Mouse (Mus musculus) embryonic facial prominence, embryonic 11.5 days (tissue): ENCODE measurements around the gene Lrch3. TPM values are rescaled to one million over a fixed set of nuclear protein-coding genes. Genes with fewer than 3 reads are reported as not detected.

Experiments
- ATAC-seq: fragments of 200-750 bp; cut with Nextera tagmentation; replicated peaks from 2 replicates; pipeline ENCODE4 v1.8.0; 2017; ENCODE audit warnings: low read depth; ENCODE audit not compliant: insufficient number of reproducible peaks, low FRiP score, low TSS enrichment
- DNase-seq: peaks from one replicate; pipeline ENCODE4 v3.0.0-alpha.2; 2015; ENCODE audit warnings: low spot score
- H3K27ac ChIP-seq: fragments of 300-500 bp; sonication (generic); replicated peaks from 2 replicates; pipeline ENCODE4 v1.5.1; 2014; ENCODE audit warnings: mild to moderate bottlenecking, low read depth, low read length, control low read depth
- H3K27me3 ChIP-seq: fragments of 300-500 bp; sonication (generic); 2 replicates; pipeline ENCODE4 v1.6.1; 2014; ENCODE audit warnings: mild to moderate bottlenecking, low read length, moderate library complexity, mixed read lengths; ENCODE audit not compliant: control insufficient read depth, insufficient read depth
- H3K36me3 ChIP-seq: fragments of 300-500 bp; sonication (generic); replicated peaks from 2 replicates; pipeline ENCODE4 v1.6.1; 2014; ENCODE audit warnings: low read depth, mild to moderate bottlenecking, low read length, moderate library complexity, mixed read lengths; ENCODE audit not compliant: control insufficient read depth, insufficient read depth
- H3K4me1 ChIP-seq: fragments of 300-500 bp; sonication (generic); 2 replicates; pipeline ENCODE4 v1.6.1; 2014; ENCODE audit warnings: low read length, mixed read lengths; ENCODE audit not compliant: control insufficient read depth, insufficient read depth
- H3K4me2 ChIP-seq: fragments of 300-500 bp; sonication (generic); 2 replicates; pipeline ENCODE4 v1.6.1; 2014; ENCODE audit warnings: low read depth, mild to moderate bottlenecking, control low read depth, low read length, moderate library complexity
- H3K4me3 ChIP-seq: fragments of 300-500 bp; sonication (generic); 2 replicates; pipeline ENCODE4 v1.5.1; 2014; ENCODE audit warnings: low read depth, low read length, control low read depth
- H3K9ac ChIP-seq: fragments of 300-500 bp; sonication (generic); replicated peaks from 2 replicates; pipeline ENCODE4 v1.6.1; 2014; ENCODE audit warnings: mild to moderate bottlenecking, control low read depth, low read length
- H3K9me3 ChIP-seq: fragments of 300-500 bp; sonication (generic); replicated peaks from 2 replicates; pipeline ENCODE4 v1.6.1; 2016; ENCODE audit warnings: mild to moderate bottlenecking, low read length, inconsistent platforms, mixed read lengths; ENCODE audit not compliant: control insufficient read depth
- WGBS: fragments of 180-500 bp; shearing (Covaris S2); extraction: QIAGEN DNeasy Blood & Tissue Kit; methylation state at CpG from one replicate; pipeline ENCODE4 v1.1.7; 2014; 5-methylcytosine and 5-hydroxymethylcytosine counted together
- polyA plus RNA-seq: library from polyadenylated mRNA; unstranded; fragments of >200 nt; fragmentation: Nextera tagmentation; extraction: Ambion mirVana; gene quantifications from 2 replicates; pipeline ENCODE4 v1.2.1, GENCODE M21; 2014

The Lrch3 gene
- polyA plus RNA-seq, 1 experiment from 2014 or later, result 32.2 TPM

- no peak for ATAC-seq
- WGBS, result 93% methylated on average over 7 of the region's 7 CpGs
- Histone ChIP-seq H3K4me3 (no peak overlapping the region), H3K9ac (no peak overlapping the region), H3K27me3 (no peaks in the 10 kb centered on the region), H3K36me3 (no peaks in the 10 kb centered on the region; the same call in 1 of the 2 replicates), H3K27ac (no peak overlapping the region), H3K4me1 (no peaks in the 10 kb centered on the region), H3K4me2 (no peak overlapping the region), H3K9me3 (no peaks in the 10 kb centered on the region)
- no peak for DNase-seq
Measured at GRCm38 (mm10) chr16:33006888-33007287, 93.0 kb downstream of the Lrch3 start.

GRCm38 (mm10) chr16:33007436-33007835, 93.5 kb downstream of the Lrch3 start:
- Histone ChIP-seq H3K9ac (no peak overlapping the region), H3K27me3 (no peaks in the 10 kb centered on the region), H3K9me3 (no peaks in the 10 kb centered on the region), H3K27ac (no peak overlapping the region), H3K4me3 (no peak overlapping the region), H3K4me1 (no peaks in the 10 kb centered on the region), H3K4me2 (no peak overlapping the region), H3K36me3 (no peaks in the 10 kb centered on the region; the same call in 1 of the 2 replicates)
- 80% methylated on average over 7 of the region's 7 CpGs for WGBS
- ATAC-seq (no peak), DNase-seq (no peak)

DNA sequence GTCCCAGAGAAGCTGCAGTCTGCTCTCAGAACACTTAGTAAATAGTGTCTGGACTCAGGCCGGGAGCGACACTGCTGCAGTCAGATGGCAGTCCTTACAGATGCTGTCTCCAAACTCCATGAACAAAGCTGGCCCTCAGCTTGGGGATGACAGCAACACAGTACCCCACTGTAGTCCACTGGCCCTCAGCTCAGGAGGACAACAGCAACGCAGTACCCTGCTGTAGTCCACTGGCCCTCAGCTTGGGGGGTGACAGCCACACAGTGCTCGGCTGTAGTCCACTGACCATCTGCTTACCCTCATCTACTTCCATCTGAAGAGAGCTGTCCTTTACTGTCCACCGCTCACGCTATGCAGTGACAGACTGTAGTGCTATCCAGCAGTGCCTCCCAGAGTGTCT, 96.3 kb downstream of the Lrch3 start:
- Histone ChIP-seq H3K36me3 (no peaks in the 10 kb centered on the region; the same call in 1 of the 2 replicates), H3K4me3 (no peak overlapping the region), H3K9me3 (no peaks in the 10 kb centered on the region), H3K4me2 (no peak overlapping the region), H3K9ac (no peak overlapping the region), H3K4me1 (no peaks in the 10 kb centered on the region), H3K27me3 (no peaks in the 10 kb centered on the region), H3K27ac (no peak overlapping the region)
- 89% methylated on average over 6 of the region's 6 CpGs for WGBS
- DNase-seq, result no peak
- no peak for ATAC-seq

- H3K9me3 ChIP-seq, result no peaks in the 10 kb centered on the region
- no peaks in the 10 kb centered on the region; the same call in 1 of the 2 replicates for H3K36me3 ChIP-seq
- no peak overlapping the region for H3K4me2 ChIP-seq
- H3K27me3 ChIP-seq, result no peaks in the 10 kb centered on the region
- no peak overlapping the region for H3K9ac ChIP-seq
- no peak overlapping the region for H3K27ac ChIP-seq
- ATAC-seq, result no peak
- WGBS, result 91% methylated on average over 5 of the region's 5 CpGs
- no peaks in the 10 kb centered on the region for H3K4me1 ChIP-seq
- no peak for DNase-seq
- H3K4me3 ChIP-seq, result no peak overlapping the region
Measured at GRCm38 (mm10) chr16:33013801-33014200, 99.9 kb downstream of the Lrch3 start.

- WGBS, result 76% methylated on average over 1 of the region's 1 CpGs
- no peak overlapping the region for H3K4me3 ChIP-seq
- no peaks in the 10 kb centered on the region for H3K27me3 ChIP-seq
- no peak for DNase-seq
- no peak for ATAC-seq
- H3K36me3 ChIP-seq, result no peaks in the 10 kb centered on the region; the same call in 1 of the 2 replicates
- H3K9me3 ChIP-seq, result no peaks in the 10 kb centered on the region
- no peak overlapping the region for H3K9ac ChIP-seq
- H3K4me2 ChIP-seq, result no peak overlapping the region
- H3K27ac ChIP-seq, result no peak overlapping the region
- H3K4me1 ChIP-seq, result no peaks in the 10 kb centered on the region
Measured at GRCm38 (mm10) chr16:33014921-33015320, 101.0 kb downstream of the Lrch3 start.

DNA sequence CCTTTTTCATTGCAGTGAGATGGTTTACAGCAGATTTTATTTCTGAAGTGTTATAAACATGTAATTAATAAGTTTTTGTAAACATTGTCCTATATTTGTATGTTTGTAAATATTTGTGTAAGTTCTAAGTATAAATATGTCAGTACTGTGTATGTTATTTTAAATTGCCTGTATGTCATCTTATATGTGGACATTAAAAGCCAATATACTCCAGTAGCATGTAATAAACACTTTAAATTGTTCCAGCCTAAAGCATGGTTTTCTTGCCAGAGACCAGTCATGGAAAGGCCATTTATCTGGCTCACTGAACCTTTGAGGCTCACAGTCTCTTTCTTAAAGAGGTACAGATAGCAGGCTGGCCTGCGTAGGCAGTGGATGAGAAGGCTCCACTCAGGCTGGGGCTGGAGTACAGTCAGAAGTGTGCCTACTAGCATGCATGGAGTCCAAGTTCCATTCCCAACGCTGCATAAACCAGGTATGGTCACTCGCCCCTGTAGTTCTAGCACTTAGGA, 101.6 kb downstream of the Lrch3 start:
- DNase-seq (no peak), ATAC-seq (no peak)
- no peaks in the 10 kb centered on the region for H3K4me1 ChIP-seq
- H3K9me3 ChIP-seq, result no peaks in the 10 kb centered on the region
- H3K36me3 ChIP-seq, result no peaks in the 10 kb centered on the region; the same call in 1 of the 2 replicates
- no peak overlapping the region for H3K9ac ChIP-seq
- 97% methylated on average over 3 of the region's 3 CpGs for WGBS
- H3K27me3 ChIP-seq, result no peaks in the 10 kb centered on the region
- H3K4me3 ChIP-seq, result no peak overlapping the region
- no peak overlapping the region for H3K4me2 ChIP-seq
- H3K27ac ChIP-seq, result no peak overlapping the region

- no peak overlapping the region for H3K4me2 ChIP-seq
- no peak overlapping the region for H3K9ac ChIP-seq
- DNase-seq, result no peak
- H3K9me3 ChIP-seq, result no peaks in the 10 kb centered on the region
- H3K27ac ChIP-seq, result no peak overlapping the region
- ATAC-seq, result no peak
- no peaks in the 10 kb centered on the region for H3K27me3 ChIP-seq
- H3K36me3 ChIP-seq, result no peaks in the 10 kb centered on the region; the same call in 1 of the 2 replicates
- no peaks in the 10 kb centered on the region for H3K4me1 ChIP-seq
- no peak overlapping the region for H3K4me3 ChIP-seq
- WGBS, result 88% methylated on average over 2 of the region's 2 CpGs
Measured at GRCm38 (mm10) chr16:33015986-33016385, 102.1 kb downstream of the Lrch3 start.

DNA sequence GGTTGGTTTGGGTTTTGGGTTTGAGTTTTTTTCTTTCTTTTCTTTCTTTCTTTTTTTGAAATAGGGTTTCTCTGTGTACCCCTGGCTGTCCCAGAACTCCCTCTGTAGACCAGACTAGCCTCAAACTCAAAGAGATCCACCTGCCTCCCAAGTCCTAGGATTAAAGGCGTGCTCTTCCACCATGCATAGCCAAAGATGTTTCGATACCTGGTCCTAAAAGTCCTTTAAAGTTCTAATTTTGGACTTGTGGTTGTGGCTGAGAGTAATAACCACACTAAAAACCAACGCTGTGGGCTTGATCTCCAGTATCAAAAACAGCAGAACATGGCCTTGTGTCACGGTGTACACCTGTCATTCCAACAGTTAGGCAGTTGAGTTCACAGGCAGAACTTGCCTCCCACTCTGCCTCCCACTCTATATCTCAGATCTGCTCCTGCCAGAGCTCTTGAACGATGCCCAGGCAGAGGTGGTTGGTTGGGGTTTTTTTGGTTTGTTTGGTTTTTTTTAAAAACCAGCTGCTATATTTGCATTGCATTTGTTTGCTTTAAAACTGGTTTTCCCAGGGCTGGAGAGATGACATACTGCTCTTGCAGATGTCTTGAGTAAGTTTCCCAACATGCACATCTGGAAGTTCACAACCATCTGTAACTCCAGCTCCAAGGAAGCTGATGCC, 103.9 kb downstream of the Lrch3 start:
- Histone ChIP-seq H3K4me3 (no peak overlapping the region), H3K27me3 (no peaks in the 10 kb centered on the region), H3K27ac (no peak overlapping the region), H3K36me3 (no peaks in the 10 kb centered on the region), H3K9me3 (no peaks in the 10 kb centered on the region), H3K4me1 (no peaks in the 10 kb centered on the region), H3K4me2 (no peak overlapping the region), H3K9ac (no peak overlapping the region)
- 89% methylated on average over 5 of the region's 5 CpGs for WGBS
- ATAC-seq (no peak), DNase-seq (no peak)
